Mouse (Mus musculus) telencephalon, adult 2 months (tissue): ENCODE data around the gene Ptpa.

Experiments
- DNase-seq: peaks from one replicate; pipeline ENCODE4 v3.0.0-alpha.2; 2011; ENCODE audit warnings: low read depth, low spot score

The Ptpa gene

GRCm38 (mm10) chr2:30437791-30438190 is 22.0 kb downstream of the Ptpa start:
- no peak for DNase-seq

GRCm38 (mm10) chr2:30439631-30440030 is 23.8 kb downstream of the Ptpa start:
- DNase-seq: no peak

- no peak for DNase-seq
These were observed 24.4 kb downstream of the Ptpa start for GRCm38 (mm10) chr2:30440211-30440700.

GRCm38 (mm10) chr2:30440701-30441517 is 25.1 kb downstream of the Ptpa start:
- peak; percentile 79 for DNase-seq

GRCm38 (mm10) chr2:30441518-30442497 is 26.0 kb downstream of the Ptpa start:
- DNase-seq: peak; percentile 96

- no peak for DNase-seq
These were observed 26.7 kb downstream of the Ptpa start for GRCm38 (mm10) chr2:30442498-30442890.

GRCm38 (mm10) chr2:30443281-30443680 is 27.4 kb downstream of the Ptpa start:
- no peak for DNase-seq

- no peak for DNase-seq
These were observed 28.2 kb downstream of the Ptpa start for GRCm38 (mm10) chr2:30444006-30444405.

GRCm38 (mm10) chr2:30444450-30444849 is 28.6 kb downstream of the Ptpa start:
- DNase-seq: no peak

GRCm38 (mm10) chr2:30445312-30445711 is 29.5 kb downstream of the Ptpa start:
- DNase-seq: no peak

GRCm38 (mm10) chr2:30446891-30447826 is 31.3 kb downstream of the Ptpa start:
- DNase-seq: no peak

GRCm38 (mm10) chr2:30448371-30448770 is 32.5 kb downstream of the Ptpa start:
- no peak for DNase-seq

GRCm38 (mm10) chr2:30450530-30450929 is 34.7 kb downstream of the Ptpa start:
- DNase-seq: no peak

- no peak for DNase-seq
These were observed 35.7 kb downstream of the Ptpa start for GRCm38 (mm10) chr2:30451525-30451924.

GRCm38 (mm10) chr2:30453570-30453969 is 37.7 kb downstream of the Ptpa start:
- no peak for DNase-seq

- no peak for DNase-seq
These were observed 38.7 kb downstream of the Ptpa start for GRCm38 (mm10) chr2:30454587-30454986.

GRCm38 (mm10) chr2:30456104-30456980 is 40.5 kb downstream of the Ptpa start:
- no peak for DNase-seq

GRCm38 (mm10) chr2:30458349-30458748 is 42.5 kb downstream of the Ptpa start:
- no peak for DNase-seq

GRCm38 (mm10) chr2:30459241-30459640 is 43.4 kb downstream of the Ptpa start:
- no peak for DNase-seq

GRCm38 (mm10) chr2:30463341-30463761 is 47.5 kb downstream of the Ptpa start:
- DNase-seq: no peak
